Mouse (Mus musculus) cerebellum, postnatal 4 days (tissue): ENCODE measurements around the gene Olfr800.

ENCODE experiments used
- DNase-seq, 2 experiments: peaks; one replicate each; pipeline ENCODE4 v3.0.0; 2022; ENCODE audit warnings: low spot score in 2 of 2, mixed read lengths in 1 of 2

The Olfr800 gene

DNA sequence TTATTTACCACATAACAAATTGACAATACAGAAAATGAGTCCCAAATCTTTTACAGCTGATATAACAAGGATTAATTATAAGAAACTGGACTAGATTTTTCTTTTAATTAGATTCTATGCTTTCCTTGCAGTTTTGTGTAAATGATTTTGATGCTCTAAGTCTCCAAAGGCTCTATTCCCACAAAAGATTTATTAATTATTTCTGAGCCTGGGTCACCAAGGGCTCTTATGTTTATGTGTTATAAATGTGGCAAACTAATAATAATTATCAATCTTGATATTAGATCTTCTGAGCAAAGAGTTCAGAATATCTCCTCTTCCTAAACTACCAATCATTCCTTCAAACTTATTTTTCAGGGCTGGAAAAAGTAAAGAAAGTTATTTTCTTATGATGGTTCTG is at the start of gene Olfr800:
Olfr800 (plus strand) TSS at position 301 of the 400 bp plus-strand sequence.
- no peak for DNase-seq

DNA sequence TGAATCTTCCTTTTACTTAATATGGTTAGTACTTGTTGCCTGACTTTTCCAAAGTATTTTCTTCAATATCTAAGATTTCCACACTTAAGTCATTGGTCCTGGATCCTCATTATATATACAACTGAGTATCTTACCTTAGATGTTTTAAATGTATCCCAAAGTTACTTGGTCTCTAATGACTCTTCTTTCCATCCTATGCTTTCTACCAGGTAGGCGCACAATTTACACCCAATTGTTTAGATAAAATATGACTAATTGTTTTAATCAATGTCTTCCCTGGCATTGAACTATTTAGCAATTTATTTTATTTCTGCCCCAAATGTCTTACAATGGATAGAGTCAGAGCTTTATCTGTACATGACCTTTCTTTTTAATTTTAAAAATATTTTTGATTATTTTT is 45.0 kb upstream of the Olfr800 start, which contains the start of gene Olfr796:
Olfr796 (minus strand) TSS at position 101 of the 400 bp plus-strand sequence.
- no peak for DNase-seq

DNA sequence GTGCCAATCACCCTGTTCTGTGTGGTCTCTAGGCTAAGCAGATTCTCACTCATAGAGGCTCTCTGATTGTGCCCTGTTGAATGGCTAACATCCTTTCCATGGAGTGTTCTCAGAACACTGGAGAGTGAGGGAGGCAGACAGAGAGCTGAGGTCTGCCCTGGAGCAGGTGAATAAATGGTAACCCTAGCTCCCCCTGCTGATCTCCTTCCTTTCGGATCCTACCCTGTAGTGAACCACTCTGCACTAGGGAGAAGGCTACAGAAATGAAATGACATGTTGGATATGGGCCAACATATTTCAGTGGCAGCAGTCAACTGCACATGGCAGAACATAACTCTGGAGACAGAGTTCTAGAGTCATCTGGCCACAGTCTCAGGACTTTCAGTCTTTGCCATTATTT is 35.8 kb upstream of the Olfr800 start:
- no peak for DNase-seq

DNA sequence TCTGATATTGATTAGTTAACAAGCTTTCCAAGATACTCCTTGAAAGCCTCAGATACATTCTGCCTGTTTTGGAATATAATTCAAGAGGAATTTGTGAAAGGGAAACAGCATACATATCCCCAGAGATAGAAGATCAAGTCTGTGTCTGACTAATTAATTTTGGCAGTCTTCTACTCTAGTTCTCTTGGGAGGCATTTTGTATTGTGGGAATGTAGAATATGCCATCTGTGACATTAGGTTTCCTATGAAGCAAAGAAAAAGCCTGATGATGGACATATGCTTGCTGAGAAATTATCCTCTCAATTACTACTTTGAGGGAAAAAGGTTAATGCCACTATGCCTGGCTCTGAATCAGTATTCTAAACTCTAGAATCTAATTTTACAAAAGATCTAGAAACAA is 34.2 kb upstream of the Olfr800 start:
- no peak for DNase-seq

DNA sequence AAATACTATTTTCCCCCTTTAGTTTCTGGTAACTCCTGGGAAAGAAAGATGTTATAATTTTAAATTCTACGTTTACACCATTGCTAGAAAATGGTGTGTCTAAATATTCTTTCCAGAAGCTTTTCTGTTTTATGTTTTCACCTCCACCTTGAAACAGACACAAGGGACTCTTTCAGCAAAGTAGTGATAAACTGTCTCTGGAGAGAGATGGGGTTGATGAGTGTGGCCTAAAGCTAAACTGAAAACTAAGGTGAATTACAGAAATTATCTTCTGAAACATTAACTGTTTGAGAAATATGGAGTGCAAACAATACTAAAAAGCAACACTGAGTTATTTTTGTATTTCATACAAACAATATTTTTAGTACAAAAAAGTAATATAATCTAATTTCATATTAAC is 29.7 kb upstream of the Olfr800 start, which contains the start of gene Olfr798:
Olfr798 (minus strand) TSS at position 101 of the 400 bp plus-strand sequence.
- DNase-seq: no peak

DNA sequence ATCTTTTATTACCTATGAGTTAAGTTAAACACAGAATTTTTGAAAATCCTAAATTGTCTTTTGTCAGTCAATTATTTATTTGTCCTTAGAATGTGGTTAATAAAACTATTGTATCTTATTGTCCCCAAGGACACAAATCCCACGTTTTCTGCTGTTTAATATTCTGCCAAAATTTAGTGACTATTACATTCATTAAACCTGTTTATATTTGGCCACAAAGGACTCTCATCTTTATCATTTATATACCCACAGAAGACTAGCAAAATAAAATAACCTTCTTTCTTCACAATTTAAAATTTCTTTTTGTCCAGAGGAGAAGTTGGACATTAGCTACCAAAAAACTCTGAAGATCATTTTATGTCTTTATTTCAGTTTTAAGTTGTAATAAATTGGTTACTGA is 20.3 kb upstream of the Olfr800 start, which contains the start of gene Olfr799:
Olfr799 (plus strand) TSS at position 301 of the 400 bp plus-strand sequence.
- no peak for DNase-seq

DNA sequence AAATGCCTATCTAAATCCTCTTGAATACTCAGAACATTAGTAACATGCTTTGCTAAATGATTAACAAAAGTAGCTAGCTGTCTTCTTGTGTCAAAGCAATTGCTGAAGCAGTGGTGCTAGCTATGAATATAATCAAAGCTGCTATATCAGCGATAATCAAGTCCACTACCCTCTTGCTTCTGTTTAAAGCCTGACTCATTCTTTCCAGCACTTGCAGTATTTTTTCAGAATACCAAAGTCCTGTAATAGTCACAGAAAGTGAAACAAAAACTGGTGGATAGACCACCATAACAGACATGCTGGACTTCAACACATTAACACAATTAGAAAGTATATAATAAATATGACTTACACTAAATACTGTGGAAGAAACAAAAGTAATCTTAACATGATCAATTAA is 5.7 kb upstream of the Olfr800 start:
- DNase-seq: no peak

DNA sequence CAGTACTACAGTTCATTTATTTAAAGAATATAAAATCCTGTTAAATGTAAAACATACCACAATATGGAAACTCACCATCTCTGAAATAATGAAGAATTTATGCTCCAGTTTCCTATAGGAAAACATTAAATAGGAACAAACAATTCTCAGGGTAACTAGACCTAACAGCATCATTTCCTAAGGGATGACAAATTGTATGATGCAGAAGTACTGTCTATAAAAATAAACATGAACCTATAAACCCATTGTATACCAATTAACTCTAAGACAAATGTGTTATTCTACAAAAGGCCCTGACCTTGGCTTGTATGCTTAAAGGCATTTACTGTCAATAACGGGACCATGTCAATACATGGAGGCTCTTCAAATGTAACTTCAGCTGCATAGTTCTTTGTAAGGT is 16.3 kb downstream of the Olfr800 start, which contains the start of gene Olfr801:
Olfr801 (minus strand) TSS at position 101 of the 400 bp plus-strand sequence.
- no peak for DNase-seq

DNA sequence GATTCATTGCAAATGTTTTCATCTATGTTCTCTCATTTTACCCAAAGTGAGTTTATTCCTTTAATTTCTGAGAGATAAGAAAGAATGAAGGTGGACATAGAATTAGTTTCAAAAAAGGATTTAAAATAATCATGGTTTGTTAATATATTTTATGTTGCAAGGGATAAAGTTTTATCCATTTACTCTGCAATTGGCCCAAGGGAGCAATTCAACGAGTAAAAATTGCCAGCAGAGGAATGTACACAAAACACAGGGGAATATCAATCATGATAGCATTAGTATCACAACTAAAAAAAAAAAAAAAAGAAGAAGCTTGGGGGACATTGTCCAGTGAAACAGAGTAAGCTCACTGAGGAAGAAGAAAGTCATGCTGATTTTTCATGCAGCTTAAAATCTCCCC is 30.6 kb downstream of the Olfr800 start, which contains the start of gene Olfr802:
Olfr802 (minus strand) TSS at position 101 of the 400 bp plus-strand sequence.
- DNase-seq: no peak

DNA sequence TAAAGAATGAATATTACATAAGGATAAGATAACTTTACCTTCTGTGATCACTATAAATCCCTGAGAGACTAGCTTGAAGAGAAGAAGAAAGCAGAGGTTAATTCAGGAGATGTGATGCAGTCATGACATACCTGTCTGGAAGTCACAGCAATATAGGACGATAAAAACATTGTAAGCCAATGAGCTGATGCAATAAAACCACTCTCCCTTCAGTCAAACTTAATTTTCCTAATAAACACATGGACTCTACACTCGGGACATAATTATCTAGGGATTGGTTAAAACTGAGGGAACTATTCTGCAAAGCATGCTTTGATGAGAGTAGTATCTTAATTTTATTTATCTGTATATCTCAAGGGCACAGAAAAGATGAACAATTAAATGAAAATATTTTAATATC is 36.7 kb downstream of the Olfr800 start, which contains the start of gene Olfr803:
Olfr803 (minus strand) TSS at position 101 of the 400 bp plus-strand sequence.
- DNase-seq: no peak

DNA sequence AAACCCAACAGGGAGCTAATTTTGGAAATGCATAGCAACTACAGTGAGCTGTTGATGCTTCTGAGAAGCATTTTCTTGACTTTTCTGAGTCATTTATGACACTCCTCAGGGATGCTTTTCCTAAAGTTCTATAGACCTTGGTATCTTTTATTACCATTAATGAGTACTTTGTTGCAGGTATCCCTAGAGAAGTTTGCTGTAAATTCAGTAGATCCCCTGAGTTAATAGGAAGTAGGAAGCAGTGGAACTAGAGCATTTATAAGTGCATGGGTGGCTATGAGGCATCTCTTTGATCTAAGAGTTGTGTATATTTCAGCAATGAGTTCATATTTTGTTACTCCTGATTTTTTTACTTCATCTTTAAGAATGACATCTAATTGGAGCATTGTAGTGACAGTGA is 45.4 kb downstream of the Olfr800 start, which contains the start of gene Olfr804:
Olfr804 (plus strand) TSS at position 301 of the 400 bp plus-strand sequence.
- DNase-seq: no peak
